Mouse (Mus musculus): Measurements from ENCODE around the gene Crocc2.

The Crocc2 gene

DNA sequence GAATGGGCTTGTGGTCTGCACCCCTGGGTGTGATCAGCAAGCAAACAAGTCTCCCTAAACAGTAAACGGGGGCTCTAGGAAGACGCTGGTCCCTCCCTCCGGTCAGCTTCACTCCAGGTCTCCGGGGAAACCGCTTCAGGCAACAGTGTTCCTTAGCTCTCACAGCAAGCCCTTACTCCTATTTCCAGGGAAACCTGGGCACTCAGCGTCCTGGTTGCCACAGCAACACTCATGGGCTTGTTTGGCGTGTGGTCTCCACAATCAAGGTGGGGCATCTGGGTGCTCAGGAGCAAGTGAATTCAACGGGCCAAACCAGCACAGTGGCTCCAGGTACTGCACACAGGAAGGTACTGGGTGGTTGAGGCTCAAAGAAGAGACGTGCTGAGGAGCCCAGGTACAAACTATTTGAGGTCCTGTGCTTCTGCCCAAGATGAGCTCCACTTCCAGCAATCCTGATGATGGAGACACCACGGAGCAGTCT lies at the start of gene Crocc2:
Crocc2 (plus strand) TSS at position 431 of the 481 bp plus-strand sequence.
- in situ Hi-C loops (cut with MseI, MboI): no loop called here

DNA sequence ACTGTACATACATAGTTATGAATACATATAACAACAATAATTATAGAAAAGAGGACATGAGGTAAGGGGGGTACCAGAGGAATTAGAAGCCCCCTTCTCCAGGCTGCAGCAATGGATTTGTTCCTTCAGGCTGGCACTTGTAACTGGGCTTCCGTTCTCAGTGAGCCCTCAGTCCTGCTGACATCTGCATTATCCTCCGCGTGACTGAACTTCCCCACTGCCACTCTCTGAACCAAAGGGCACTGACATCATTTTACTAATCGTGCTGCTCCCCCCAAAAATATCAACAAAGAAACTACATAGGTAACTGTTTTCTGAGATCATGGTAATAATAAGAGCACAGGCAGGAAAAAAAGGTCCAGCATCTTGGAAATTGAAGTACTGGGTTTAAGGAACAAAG lies 49.7 kb upstream of the Crocc2 start:
- in situ Hi-C loops (cut with MseI, MboI): no loop called here

DNA sequence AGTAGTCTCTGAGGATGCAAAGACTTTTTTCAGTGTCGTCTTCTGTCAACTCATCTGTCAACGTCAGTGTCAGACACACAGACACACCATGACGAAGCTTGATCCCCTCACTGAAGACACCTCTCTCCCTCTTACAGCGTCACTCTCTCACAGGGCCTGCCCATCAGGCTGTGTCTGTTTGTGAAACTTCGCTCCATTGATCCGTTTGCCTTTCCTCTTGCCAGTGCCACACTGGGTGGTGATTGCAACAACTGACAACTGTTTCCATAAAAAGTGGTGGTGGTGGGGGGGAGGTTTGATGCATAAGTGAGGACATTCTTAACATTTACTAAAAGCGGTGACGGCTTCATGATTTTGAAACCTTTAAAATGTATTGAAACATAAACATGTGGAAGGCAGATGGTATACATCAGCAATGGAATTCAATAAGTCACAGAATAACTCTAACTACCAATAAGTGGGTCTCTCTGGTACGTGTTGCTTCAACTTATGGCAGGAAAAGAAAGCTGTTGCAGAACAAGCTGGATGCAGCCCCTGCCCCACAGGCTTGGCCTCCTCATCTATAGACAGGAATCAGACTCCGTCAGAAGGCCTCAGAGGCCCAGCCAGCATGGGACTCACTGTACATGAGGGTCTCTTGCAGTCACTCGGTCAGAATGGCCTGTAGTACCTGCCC lies 45.2 kb upstream of the Crocc2 start:
- in situ Hi-C loops (cut with MseI, MboI): no loop called here

DNA sequence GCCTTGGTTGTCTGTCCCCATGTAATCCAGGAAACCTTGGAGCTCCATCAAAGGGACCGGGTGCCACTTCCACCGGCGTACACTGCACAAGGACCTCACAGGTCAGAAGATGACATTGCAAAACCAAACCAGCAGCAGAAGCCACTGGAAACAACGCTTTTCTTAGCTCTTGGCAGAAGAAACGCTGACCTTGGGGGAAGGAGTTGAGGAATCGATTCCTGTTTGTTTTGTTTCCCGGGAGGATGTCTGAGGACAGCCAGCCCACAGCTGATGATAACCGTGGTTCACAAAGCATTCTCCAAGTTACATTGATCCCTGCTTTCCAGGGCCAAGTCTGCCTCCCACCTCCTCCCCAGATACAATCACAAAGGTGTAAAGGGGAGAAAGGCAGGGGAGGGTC lies 44.5 kb upstream of the Crocc2 start:
- in situ Hi-C loops (cut with MseI, MboI): no loop called here

DNA sequence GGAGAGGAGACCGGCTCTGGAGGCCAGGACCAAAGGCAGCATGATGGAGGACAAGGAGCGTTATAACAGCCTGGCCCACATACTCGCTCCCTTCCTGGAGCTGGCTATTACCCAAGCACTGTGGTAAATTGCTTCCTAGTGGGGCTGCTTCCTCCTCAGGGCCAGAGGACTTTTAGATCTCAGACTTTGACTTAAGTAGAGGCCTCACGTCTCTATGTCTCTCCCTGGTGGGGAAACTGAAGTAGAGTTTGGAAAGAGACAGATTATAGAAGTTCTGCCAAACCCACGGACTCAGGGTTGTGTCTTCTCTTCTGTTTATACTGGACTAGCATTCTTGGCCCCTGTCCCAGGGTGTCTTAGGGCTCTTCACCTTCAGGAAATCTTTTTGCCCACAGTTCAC lies 43.3 kb upstream of the Crocc2 start:
- in situ Hi-C loops (cut with MseI, MboI): no loop called here

DNA sequence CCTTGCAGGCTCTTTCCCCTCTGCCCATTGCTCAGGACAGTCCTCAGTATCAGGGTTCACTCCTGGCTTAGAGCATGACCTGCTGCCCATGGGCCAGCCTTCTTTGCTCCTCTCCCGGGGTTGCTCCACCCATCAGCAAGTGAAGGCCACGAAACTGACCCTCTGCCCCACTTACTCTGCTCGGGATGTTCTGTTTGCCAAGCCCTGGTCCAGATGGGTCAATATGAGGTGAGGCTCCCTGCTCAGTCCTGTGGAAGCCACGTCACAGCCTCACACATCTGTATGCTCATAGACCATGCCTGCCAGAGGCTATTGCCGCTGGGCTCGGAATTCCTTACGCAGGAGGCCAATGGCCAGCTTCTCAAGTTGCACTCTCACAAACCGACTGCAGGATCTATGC lies 40.3 kb upstream of the Crocc2 start:
- in situ Hi-C loops (cut with MseI, MboI): no loop called here

DNA sequence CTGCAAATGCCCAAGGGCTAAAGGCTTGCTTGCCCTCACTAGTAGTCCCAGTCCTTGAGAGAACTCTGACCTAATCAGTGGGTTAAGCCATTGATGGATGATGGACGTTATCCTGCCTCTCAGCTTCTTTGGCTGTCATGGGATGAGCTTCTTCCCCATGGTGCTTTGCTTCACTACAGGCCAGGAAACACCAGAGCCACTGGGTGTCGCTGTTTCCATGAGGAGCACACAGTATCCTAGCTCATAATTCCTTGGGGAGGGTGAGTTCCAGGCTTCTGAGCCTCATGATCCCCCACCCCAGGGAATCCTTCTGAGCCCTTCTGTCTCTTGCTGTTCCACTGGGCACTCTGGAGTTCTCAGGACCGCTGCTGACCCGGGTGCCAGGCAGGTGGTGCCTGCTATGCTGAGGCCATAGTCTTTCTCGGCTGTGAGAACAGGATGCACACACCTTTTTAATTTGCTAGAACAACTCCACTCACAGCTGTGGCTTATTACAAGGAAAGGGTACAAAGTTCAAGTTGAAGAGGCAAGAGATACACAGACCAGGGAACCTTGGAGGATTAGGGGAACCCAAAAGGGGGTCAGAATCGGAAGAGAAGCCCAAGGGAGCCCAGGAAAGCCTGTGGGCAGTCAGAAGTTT lies 39.7 kb upstream of the Crocc2 start:
- in situ Hi-C loops (cut with MseI, MboI): no loop called here

DNA sequence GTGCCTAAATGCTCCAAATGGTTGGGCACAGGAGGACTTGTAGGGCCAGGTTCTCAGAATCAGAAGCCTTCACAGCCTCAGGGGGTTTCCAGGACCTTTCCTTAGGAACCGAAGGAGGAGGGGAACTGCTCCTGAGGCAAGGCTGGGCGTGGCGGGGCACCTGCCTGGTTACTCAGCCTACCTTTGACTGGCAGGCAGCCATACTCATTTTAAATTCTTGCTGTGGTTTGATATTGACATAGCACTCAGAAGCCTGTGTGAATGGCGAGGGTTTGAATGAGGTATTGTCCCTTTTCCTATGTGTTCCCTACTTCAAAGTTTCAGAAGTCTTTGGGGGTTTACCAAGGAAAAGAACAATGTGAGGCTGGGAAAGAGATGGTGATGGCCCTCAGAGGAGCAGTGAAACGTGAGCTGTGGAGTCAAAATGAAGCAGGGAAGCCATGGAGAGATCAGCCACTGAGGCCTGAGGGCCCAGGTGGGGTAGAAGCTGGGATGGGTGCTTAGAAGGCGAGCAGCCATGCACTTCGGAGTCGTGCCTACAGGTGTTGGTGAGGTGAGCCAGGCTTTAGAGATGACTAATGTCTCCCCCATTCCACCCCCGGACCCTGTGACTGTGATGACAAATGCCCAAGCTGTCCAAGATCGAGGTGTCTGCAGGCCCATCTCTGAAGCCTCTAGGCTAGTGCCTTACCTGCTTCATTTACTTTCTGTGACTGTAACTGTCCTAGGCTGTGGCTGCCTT lies 38.1 kb upstream of the Crocc2 start:
- in situ Hi-C loops (cut with MseI, MboI): no loop called here

DNA sequence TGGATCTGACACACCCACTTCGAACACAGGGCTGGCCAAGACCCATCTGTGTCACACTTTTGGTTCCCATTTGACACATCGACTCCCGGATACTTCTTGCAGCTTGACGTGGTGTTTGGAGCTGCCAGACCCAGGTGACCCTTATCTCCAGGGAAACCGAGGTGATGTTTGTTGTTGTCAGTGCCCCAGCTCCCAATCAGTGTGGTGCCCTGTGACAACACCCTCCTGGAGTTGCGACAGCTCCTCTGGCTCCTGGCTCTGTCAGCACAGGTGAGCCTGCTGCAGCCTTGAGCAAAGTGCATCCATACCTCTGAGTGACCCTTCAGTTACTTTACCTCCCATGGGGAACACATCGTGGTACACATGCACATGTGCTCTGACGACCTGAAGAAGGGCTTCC lies 35.8 kb upstream of the Crocc2 start:
- in situ Hi-C loops (cut with MseI, MboI): no loop called here

DNA sequence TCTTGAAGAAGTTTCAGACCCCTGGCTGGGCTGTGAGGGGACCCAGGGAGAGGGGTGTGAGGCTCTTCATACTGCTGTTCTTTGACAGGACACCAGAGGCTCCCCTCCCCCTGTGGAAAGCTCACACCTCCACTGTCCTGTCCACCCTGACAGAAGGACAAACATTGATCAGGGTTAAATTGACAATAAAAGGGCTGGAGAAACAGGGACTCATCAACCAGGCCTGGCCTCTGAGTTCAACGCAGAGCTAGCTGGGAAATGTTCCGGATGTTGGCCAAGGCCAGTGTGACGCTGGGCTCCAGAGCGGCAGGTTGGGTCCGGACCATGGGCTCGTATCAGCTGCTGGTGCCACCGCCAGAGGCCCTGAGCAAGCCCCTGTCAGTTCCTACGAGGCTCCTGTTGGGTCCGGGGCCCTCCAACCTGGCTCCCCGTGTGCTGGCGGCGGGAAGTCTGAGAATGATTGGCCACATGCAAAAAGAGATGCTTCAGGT lies 33.4 kb upstream of the Crocc2 start, which contains the start of gene Agxt:
Agxt (plus strand) TSS at position 205 of the 491 bp plus-strand sequence.
- in situ Hi-C loops (cut with MseI, MboI): no loop called here

DNA sequence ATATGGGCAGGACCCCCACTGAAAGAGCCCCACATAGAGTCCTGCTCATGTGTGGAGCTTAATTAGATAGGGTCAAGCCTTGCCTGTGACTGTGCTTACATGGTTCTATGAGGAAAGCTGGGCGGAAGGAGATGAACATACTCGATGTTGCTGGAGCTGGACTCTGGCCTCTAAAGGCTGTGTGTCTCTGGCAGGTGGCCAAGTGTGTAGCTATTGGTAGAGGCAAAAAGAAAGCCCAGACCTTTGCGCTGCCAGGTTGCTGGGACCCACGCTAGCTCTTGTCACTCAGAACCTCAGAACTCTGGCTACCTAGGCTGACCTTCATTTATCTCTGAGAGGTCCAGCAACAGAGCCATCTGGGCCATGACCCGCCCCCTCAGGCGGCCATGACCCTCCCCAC lies 30.0 kb upstream of the Crocc2 start:
- in situ Hi-C loops (cut with MseI, MboI): no loop called here

DNA sequence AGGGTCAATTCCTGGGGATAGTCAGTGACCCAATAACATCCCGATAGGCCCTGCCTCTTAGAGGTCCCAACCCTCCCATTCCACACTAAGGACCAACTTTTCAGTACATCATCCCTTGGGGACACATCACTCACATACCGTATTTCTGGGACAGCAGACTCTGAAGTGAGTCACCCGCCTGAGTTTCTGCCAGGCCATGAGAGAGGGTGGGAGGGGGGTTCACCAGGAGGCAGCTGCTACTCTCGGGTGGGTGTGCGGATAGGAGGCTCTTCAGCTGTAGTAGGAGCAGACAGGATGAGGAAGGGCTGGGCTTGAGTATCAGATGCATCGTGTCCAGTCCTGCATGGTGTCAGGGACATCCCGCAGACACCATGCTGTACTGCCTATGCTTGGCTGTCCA lies 28.8 kb upstream of the Crocc2 start:
- in situ Hi-C loops (cut with MseI, MboI): no loop called here

DNA sequence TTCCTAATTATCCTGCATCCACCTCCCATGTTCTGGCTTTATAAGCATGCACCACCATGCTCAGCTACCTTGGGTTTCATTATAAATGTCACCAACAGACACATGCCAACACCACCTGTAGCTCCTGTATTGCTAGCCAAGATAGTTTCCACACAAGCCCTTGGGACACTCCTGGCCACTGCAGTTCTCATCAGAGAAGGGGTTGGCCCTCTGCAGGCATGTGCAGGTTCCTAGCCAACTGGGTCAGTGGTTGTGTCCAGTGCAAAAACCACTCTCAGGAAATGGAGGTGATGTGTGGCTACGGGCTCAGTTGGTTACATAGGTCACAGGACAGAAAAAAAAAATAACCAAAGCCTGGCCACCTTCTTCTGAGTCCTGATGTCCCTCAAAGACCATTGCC lies 25.7 kb upstream of the Crocc2 start:
- in situ Hi-C loops (cut with MseI, MboI): no loop called here

DNA sequence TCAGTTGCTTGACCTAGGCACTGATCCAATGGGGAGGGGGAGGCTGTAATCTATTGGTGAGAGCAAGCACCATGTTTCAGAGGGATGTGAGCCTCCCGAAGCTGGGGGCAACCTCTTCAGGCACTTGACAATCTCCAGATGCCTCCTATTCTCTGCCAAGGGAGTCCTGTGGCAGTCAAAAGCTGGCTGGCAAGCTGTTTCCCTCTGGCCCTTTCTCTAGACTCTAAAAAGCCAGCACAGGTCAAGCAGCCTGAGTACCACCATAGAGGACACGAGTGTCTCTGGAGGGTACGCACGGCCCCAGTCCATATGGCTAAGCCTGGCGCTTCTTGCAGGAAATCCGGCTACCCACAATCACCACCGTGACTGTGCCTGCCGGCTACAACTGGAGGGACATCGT lies 24.3 kb upstream of the Crocc2 start:
- in situ Hi-C loops (cut with MseI, MboI): no loop called here

DNA sequence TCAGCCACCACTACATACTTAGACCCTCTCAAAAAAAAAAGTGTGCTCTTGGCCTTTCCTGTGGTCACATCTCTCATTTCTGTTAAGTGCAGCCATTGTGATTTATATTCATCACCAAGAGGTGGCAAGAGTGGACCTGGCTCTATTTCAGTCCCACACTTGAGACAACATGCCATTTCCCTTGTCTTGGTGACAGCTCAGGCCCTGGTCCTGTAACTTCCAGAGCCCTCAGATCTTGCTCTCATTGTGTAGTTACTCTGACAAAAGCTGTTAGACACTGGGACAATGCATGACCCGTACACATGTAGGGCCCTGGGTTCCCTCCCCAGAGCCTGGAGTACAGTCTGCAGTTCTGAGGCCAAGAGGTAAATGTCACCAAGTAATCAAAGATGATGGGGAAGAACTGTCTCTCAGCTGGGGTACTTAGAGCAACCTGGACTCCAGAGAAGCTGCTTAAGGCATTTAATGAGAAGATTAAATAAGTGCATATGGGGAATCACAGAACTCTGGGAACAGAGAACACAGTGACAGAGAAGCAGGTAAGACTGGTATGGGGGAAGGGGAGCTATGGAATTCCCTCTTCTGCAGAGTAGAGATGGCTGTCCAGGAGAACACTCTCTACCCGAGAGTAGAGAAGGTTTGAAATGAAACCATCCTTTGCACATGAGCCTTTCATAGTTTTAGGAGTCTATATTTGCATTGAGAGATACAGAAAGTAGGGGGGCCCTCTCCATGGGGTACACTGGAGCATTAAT lies 17.4 kb upstream of the Crocc2 start:
- in situ Hi-C loops (cut with MseI, MboI): no loop called here

DNA sequence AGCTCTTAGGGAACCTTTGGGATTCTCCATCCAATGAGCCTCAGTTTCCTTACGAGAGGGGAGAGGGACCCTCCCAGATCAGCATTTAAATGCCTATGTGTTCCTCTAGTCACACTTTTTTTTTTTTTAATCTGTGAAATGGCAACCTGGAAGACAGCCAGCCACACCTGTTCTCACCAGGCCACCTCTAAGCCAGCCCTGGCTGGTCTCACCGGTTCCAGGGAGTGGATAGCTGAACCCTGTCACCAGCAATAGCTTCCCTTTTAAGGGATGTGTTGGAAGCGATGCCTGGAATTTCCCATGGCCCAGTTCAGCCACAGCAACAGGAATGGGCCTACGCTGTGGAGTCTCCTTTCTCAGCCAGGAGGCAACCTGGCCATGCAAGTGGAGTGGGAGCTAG lies 11.0 kb upstream of the Crocc2 start:
- in situ Hi-C loops (cut with MseI, MboI): no loop called here

DNA sequence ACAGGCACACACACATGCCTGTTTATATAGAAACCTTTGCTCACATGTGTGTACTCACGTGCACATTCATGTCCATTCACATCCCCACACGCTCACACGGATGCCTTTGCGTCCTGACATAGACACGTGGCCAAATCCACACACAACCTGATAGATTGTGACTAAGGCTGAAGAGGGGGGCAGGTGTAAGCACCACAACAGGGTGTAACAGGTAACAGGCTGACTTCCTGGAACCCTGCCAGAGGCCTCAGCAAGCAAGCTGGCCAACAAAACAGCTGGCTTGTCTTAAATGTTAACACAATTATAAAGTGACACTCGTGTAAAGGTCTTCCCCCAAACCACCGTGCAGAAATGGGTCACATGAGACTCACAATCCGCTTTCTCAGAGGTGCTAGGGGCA lies 9.6 kb upstream of the Crocc2 start:
- in situ Hi-C loops (cut with MseI, MboI): no loop called here

DNA sequence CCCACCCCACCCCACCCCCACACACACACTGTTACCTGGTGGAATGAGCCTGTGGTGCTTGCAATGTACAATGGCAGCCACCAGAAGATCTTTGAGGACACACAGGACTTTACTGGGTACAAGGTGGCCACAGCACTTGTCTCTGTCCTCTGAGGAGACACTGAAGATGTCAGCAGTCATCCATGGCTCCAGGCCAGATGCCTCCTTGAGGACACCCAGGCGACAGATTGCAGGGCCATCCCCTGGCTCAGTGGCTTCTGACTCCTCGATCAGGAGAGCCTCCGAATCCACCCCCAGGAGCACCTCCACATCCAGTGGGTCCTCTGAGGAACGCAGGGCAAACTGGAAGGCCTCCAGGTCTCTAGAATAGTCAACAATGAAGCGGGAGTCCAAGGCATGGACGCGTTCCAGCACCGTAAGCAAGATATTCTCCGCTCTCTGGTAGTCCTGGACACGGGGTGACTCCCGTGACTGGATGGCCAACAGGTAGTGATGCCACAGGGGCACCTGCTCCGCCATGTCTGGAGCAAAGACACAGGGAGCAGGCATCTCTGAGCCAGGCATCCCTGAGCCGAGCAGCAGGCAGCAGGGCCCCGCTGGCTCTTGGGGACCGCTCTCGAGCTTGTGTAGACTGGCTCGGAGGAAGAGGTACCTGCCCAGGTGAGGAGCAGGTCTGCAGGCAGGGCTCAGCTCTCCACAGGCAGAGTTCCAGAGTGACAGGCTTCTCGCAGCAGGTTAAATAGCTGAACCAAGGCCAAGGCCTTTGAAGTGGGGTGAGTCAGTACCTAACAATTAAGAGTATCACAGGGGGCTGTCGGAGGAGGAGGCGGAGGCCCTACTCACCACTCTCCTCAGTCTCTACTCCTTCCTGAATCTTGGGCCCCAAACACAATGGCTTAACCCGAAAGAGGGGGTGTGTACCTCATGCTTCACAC lies 8.7 kb upstream of the Crocc2 start:
- in situ Hi-C loops (cut with MseI, MboI): no loop called here

DNA sequence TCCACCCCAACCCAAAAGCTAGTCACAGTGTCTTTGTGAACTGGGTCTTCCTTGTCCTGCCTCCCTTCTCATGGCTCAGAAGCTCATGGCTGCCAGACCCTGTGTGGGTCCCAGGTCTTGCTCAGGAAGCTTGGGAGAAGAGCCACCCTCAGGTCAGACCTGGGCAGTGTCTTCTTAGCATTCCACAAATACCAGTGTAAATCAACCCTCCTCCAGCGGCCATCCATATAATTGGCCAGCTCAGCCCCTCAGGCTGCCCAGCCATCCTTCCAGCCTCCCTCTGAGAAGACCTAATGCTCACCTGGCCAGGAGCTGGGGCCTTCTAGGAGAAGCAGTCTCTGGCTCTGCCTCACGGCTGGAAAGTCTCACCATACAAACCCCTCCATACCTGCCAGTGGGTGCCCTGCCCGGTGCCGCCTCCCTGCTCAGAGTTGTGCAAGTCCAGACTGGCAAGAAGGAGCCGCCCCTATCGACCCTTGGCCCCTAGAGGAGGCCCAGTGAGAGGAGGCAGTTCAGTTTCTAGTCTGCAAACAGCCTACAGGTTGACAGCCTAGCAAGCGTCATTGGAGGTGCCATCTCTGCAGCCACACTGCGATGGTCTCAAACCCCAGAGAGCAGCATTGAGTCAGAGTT lies 7.9 kb upstream of the Crocc2 start, which contains the start of gene 2310007B03Rik:
2310007B03Rik (minus strand) TSS at position 448 of the 633 bp plus-strand sequence.
- in situ Hi-C loops (cut with MseI, MboI): no loop called here

DNA sequence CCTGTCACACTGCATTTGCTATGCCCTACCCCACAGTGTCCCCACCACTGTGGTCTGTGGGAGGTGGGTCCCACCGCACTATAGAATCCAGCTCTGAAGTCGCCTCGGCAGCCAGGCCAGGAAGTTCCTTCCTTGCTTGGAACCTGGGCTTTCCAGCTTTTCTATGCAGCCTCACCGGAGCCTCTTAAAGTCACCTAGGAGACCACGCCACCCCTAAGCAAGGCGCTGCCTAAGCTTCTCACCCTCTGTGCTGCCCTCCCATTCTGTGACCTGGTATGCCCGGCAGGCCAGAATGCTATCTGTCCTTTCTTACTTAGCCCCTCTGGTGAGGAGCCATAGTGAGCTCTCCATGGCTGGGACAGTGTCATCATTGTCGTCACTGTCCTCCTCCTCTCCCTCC lies 7.2 kb upstream of the Crocc2 start:
- in situ Hi-C loops (cut with MseI, MboI): no loop called here
